Mouse (Mus musculus) cerebellum, adult 2 months (tissue): ENCODE results near the gene Capn8.
"Not testable (repeated sequence)": the region's sequence is repeated elsewhere in the genome, so short reads cannot be mapped to it uniquely, and the experiment has no call there.

Experiments used
- CTCF ChIP-seq: fragments of 200-500 bp; IDR thresholded peaks from 2 replicates; pipeline ENCODE4 v1.5.1; 2011; ENCODE audit warnings: low read depth, mild to moderate bottlenecking, control low read depth, low read length, moderate library complexity, borderline replicate concordance; ENCODE audit not compliant: insufficient read depth
- POLR2A ChIP-seq: fragments of 200-500 bp; IDR thresholded peaks from 2 replicates; pipeline ENCODE4 v1.6.1; 2011; ENCODE audit warnings: low read length, control low read depth, borderline replicate concordance; ENCODE audit not compliant: insufficient read depth

DNA sequence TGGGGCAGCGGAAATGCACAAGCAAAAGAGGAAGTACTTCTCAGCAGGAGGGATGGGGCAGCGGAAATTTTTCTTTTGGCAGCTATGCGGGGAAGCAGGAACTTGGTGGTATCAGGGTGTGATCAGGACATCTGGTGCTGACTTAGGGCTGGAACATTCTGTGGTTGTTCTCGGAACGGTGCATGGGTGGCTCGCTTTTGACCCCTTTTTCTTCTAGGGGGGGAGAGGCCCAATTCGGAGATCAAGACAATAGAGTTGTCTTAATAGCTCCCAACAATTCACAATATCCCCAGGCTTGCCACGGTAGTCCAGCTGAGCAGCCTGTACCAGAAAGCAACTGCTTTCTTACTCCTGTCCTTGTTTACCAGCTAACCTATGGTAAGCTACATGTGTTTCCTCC is 79.6 kb downstream of the Capn8 start:
- not testable (repeated sequence) for TF ChIP-seq CTCF, POLR2A
